Mouse (Mus musculus): ENCODE data around the gene Rars.

Rars gene

GRCm38 (mm10) chr11:35766845-35767244, 67.5 kb downstream of the Rars start:
- no peak for DNase-seq

DNA sequence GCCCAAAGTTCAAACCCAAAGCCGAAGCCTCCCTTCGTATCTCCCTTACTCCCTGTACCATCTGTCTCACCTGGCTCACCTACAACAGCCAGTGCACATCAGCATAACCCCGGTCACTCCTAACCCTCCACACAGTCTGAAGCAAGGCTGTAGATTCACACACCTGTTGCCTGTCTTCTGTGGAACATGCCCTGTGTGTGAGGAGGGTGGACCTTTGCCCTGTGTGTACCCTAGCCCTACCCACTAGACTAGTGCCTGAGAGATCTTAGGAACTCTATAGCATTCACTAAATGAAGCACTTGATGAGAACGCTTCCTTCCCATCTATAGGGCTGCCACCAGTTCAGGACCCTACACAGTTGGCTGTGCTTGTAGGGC, 73.7 kb downstream of the Rars start:
- DNase-seq = no peak

- no peak for DNase-seq
These were observed 74.2 kb downstream of the Rars start for GRCm38 (mm10) chr11:35760001-35760626.
